Comparison of ENCODE assay signal across 9 mouse cellular contexts in genomic region chr9:22132220-22132619, GRCm38 (mm10). TPM values are rescaled to one million over a fixed set of nuclear protein-coding genes. Genes with fewer than 3 reads are reported as not detected.
DNase-seq lines count a peak whose midpoint lies in the region; ATAC-seq and TF ChIP-seq lines count a peak whose summit lies in the region.
"Had no signal": no experiment of that assay in that cellular context is flagged by ENCODE, and none has a peak within 500 bp of the region (broad histone marks: within the 10 kb centered on the region; RNA-seq: fewer than 3 reads in every experiment).

No protein-coding gene starts in this region.

- no peak for DNase-seq in forebrain, embryonic 11.5 days (ENCODE audit: low spot score)
- DNase-seq in forebrain, postnatal 0 days: no peak
- no peak for DNase-seq in midbrain, embryonic 10.5 days (ENCODE audit: low spot score)
- no peak for DNase-seq in midbrain, embryonic 14.5 days
- no peak for DNase-seq in layer of hippocampus, postnatal 14 days (ENCODE audit: low spot score in 2 of 2)
- DNase-seq in adrenal gland, postnatal 14 days: no peak

- H3K4me1 ChIP-seq in forebrain, embryonic 11.5 days (replicated peaks; ENCODE audit: control insufficient read depth, insufficient read depth, low read length): peaks cover 4% of the 10 kb centered on the region; the same call in 1 of the 2 replicates
- H3K4me1 ChIP-seq in forebrain, postnatal 0 days (ENCODE audit: insufficient read depth): no peaks in the 10 kb centered on the region
- peaks cover 24% of the 10 kb centered on the region for H3K4me1 ChIP-seq in midbrain, embryonic 10.5 days
- H3K4me1 ChIP-seq in midbrain, embryonic 14.5 days (ENCODE audit: control insufficient read depth, insufficient read depth, low read length): no peaks in the 10 kb centered on the region
- no peaks in the 10 kb centered on the region; the same call in 1 of the 2 replicates for H3K4me1 ChIP-seq in intestine, postnatal 0 days (replicated peaks; ENCODE audit: control insufficient read depth, insufficient read depth, low read length)
- peaks cover 11% of the 10 kb centered on the region for H3K4me1 ChIP-seq in neural tube, embryonic 15.5 days

- H3K27me3 ChIP-seq in forebrain, embryonic 11.5 days (ENCODE audit: control insufficient read depth, insufficient read depth, low read length): peaks cover 14% of the 10 kb centered on the region
- peaks cover 10% of the 10 kb centered on the region for H3K27me3 ChIP-seq in forebrain, postnatal 0 days (ENCODE audit: insufficient read depth, low read length)
- H3K27me3 ChIP-seq in midbrain, embryonic 10.5 days (ENCODE audit: low read depth, poor library complexity, severe bottlenecking): peaks cover 68% of the 10 kb centered on the region
- H3K27me3 ChIP-seq in midbrain, embryonic 14.5 days (ENCODE audit: control insufficient read depth, insufficient read depth, low read length): peaks cover 19% of the 10 kb centered on the region; the same call in 1 of the 2 replicates
- H3K27me3 ChIP-seq in intestine, postnatal 0 days (replicated peaks; ENCODE audit: control insufficient read depth, insufficient read depth, low read length): no peaks in the 10 kb centered on the region
- peaks cover 27% of the 10 kb centered on the region for H3K27me3 ChIP-seq in neural tube, embryonic 15.5 days (replicated peaks)

- no peaks in the 10 kb centered on the region for H3K9me3 ChIP-seq in forebrain, embryonic 11.5 days (ENCODE audit: control insufficient read depth, low read length)
- no peaks in the 10 kb centered on the region for H3K9me3 ChIP-seq in forebrain, postnatal 0 days (ENCODE audit: low read length)
- H3K9me3 ChIP-seq in midbrain, embryonic 10.5 days (replicated peaks): no peaks in the 10 kb centered on the region
- H3K9me3 ChIP-seq in midbrain, embryonic 14.5 days (ENCODE audit: control insufficient read depth, low read length): no peaks in the 10 kb centered on the region
- H3K9me3 ChIP-seq in intestine, postnatal 0 days (ENCODE audit: control insufficient read depth): no peaks in the 10 kb centered on the region
- no peaks in the 10 kb centered on the region for H3K9me3 ChIP-seq in neural tube, embryonic 15.5 days (replicated peaks)

- H3K4me3 ChIP-seq in forebrain, embryonic 11.5 days (ENCODE audit: low read depth, low read length): peak overlapping the region; percentile 16; the same call in 1 of the 2 replicates
- H3K4me3 ChIP-seq in forebrain, postnatal 0 days (ENCODE audit: low read depth, low read length): no peak overlapping the region
- peak overlapping the region; percentile 47 for H3K4me3 ChIP-seq in midbrain, embryonic 10.5 days
- no peak overlapping the region for H3K4me3 ChIP-seq in midbrain, embryonic 14.5 days (replicated peaks; ENCODE audit: low read depth, low read length)
- H3K4me3 ChIP-seq in intestine, postnatal 0 days (ENCODE audit: low read depth, low read length): peak overlapping the region; percentile 40
- H3K4me3 ChIP-seq in neural tube, embryonic 15.5 days (replicated peaks): no peak overlapping the region

- H3K27ac ChIP-seq in forebrain, embryonic 11.5 days (ENCODE audit: low read depth, low read length): no peak overlapping the region
- H3K27ac ChIP-seq in forebrain, postnatal 0 days (ENCODE audit: low read depth, low read length): no peak overlapping the region
- no peak overlapping the region for H3K27ac ChIP-seq in midbrain, embryonic 10.5 days (replicated peaks)
- no peak overlapping the region for H3K27ac ChIP-seq in midbrain, embryonic 14.5 days (replicated peaks; ENCODE audit: low read depth, low read length)
- H3K27ac ChIP-seq in intestine, postnatal 0 days (ENCODE audit: low read depth, low read length): peak overlapping the region; percentile 50
- no peak overlapping the region for H3K27ac ChIP-seq in neural tube, embryonic 15.5 days (replicated peaks)
- H3K27ac ChIP-seq: layer of hippocampus, adult 2 months had no signal

- H3K4me2 ChIP-seq in forebrain, embryonic 11.5 days (ENCODE audit: low read depth, low read length, severe bottlenecking): peak overlapping the region; percentile 38
- no peak overlapping the region for H3K4me2 ChIP-seq in forebrain, postnatal 0 days (ENCODE audit: low read depth)
- no peak overlapping the region; the same call in 1 of the 2 replicates for H3K4me2 ChIP-seq in midbrain, embryonic 14.5 days (ENCODE audit: low read length)
- H3K4me2 ChIP-seq in intestine, postnatal 0 days (replicated peaks; ENCODE audit: low read depth): peak overlapping the region; percentile 71
- peak overlapping the region; percentile 46 for H3K4me2 ChIP-seq in neural tube, embryonic 15.5 days

- WGBS in forebrain, embryonic 11.5 days: 51% methylated on average over 11 of the region's 11 CpGs
- 60% methylated on average over 11 of the region's 11 CpGs for WGBS in forebrain, postnatal 0 days
- 47% methylated on average over 11 of the region's 11 CpGs for WGBS in midbrain, embryonic 10.5 days
- WGBS in midbrain, embryonic 14.5 days: 56% methylated on average over 11 of the region's 11 CpGs
- 43% methylated on average over 11 of the region's 11 CpGs for WGBS in intestine, postnatal 0 days
- 51% methylated on average over 11 of the region's 11 CpGs for WGBS in neural tube, embryonic 15.5 days

- no peaks in the 10 kb centered on the region for H3K36me3 ChIP-seq in forebrain, embryonic 11.5 days (ENCODE audit: control insufficient read depth, insufficient read depth, low read length)
- H3K36me3 ChIP-seq in forebrain, postnatal 0 days (ENCODE audit: insufficient read depth): no peaks in the 10 kb centered on the region
- no peaks in the 10 kb centered on the region for H3K36me3 ChIP-seq in midbrain, embryonic 10.5 days
- no peaks in the 10 kb centered on the region for H3K36me3 ChIP-seq in midbrain, embryonic 14.5 days (ENCODE audit: control insufficient read depth, insufficient read depth, low read length)
- peaks cover 4% of the 10 kb centered on the region; the same call in 1 of the 2 replicates for H3K36me3 ChIP-seq in intestine, postnatal 0 days (ENCODE audit: control insufficient read depth, insufficient read depth)
- H3K36me3 ChIP-seq in neural tube, embryonic 15.5 days: no peaks in the 10 kb centered on the region

- H3K9ac ChIP-seq in forebrain, embryonic 11.5 days (ENCODE audit: low read length): no peak overlapping the region
- no peak overlapping the region for H3K9ac ChIP-seq in forebrain, postnatal 0 days
- H3K9ac ChIP-seq in midbrain, embryonic 14.5 days (replicated peaks; ENCODE audit: low read length): no peak overlapping the region
- H3K9ac ChIP-seq in intestine, postnatal 0 days (ENCODE audit: low read depth, low read length): no peak overlapping the region
- H3K9ac ChIP-seq in neural tube, embryonic 15.5 days (replicated peaks): no peak overlapping the region

- ATAC-seq in forebrain, embryonic 11.5 days (replicated peaks; ENCODE audit: low FRiP score): no peak
- ATAC-seq in forebrain, postnatal 0 days: no peak
- no peak for ATAC-seq in midbrain, embryonic 14.5 days (ENCODE audit: low FRiP score, low TSS enrichment)
- ATAC-seq in intestine, postnatal 0 days: peak; percentile 9; the same call in 1 of the 2 replicates
- no peak for ATAC-seq in neural tube, embryonic 15.5 days (ENCODE audit: low FRiP score)

- TF ChIP-seq CTCF in forebrain, postnatal 0 days (IDR thresholded peaks at IDR 0.05; ENCODE audit: low read depth): no peak
- TF ChIP-seq CTCF in intestine, postnatal 0 days (IDR thresholded peaks at IDR 0.05; ENCODE audit: low read depth): no peak

RNA-seq across cellular contexts. Expression of gene Acp5, which starts 3.3 kb away (rescaled TPM):
- 17.8 and 20.7 TPM in 2 replicates for polyA plus RNA-seq in forebrain, embryonic 11.5 days (2014; fragmentation: Nextera tagmentation; extraction: Ambion mirVana)
- total RNA-seq in forebrain, postnatal 0 days (2014; rRNA removed): 3.9 TPM in 1 of 2 replicates, not detected in the other
- 0.41 and 0.88 TPM in 2 replicates for polyA plus RNA-seq in forebrain, postnatal 0 days (2015; fragmentation: Nextera tagmentation; extraction: Ambion mirVana)
- polyA plus RNA-seq in midbrain, embryonic 10.5 days (2016; fragmentation: Nextera tagmentation; extraction: Ambion mirVana): 20.2 and 20.9 TPM in 2 replicates
- polyA plus RNA-seq in midbrain, embryonic 14.5 days (2014; fragmentation: Nextera tagmentation; extraction: Ambion mirVana): 0.79 TPM in 1 of 2 replicates, not detected in the other
- 175 and 178 TPM in 2 replicates for polyA plus RNA-seq in intestine, postnatal 0 days (2015; fragmentation: Nextera tagmentation; extraction: Ambion mirVana)
- polyA plus RNA-seq in neural tube, embryonic 15.5 days (2015; fragmentation: Nextera tagmentation; extraction: Ambion mirVana): 1.0 and 7.1 TPM in 2 replicates
- under 1 TPM; 0.44 to 0.86 TPM for total RNA-seq in layer of hippocampus, postnatal 14 days (2021)
- 30.3 and 39.2 TPM in 2 replicates for total RNA-seq in adrenal gland, postnatal 14 days (2021)

RNA-seq across cellular contexts. Expression of gene Elof1, which starts 15.2 kb away (rescaled TPM):
- polyA plus RNA-seq in forebrain, embryonic 11.5 days (2014; fragmentation: Nextera tagmentation; extraction: Ambion mirVana): 205 and 233 TPM in 2 replicates
- 122 and 137 TPM in 2 replicates for total RNA-seq in forebrain, postnatal 0 days (2014; rRNA removed)
- polyA plus RNA-seq in forebrain, postnatal 0 days (2015; fragmentation: Nextera tagmentation; extraction: Ambion mirVana): 165 and 170 TPM in 2 replicates
- 251 and 265 TPM in 2 replicates for polyA plus RNA-seq in midbrain, embryonic 10.5 days (2016; fragmentation: Nextera tagmentation; extraction: Ambion mirVana)
- 182 and 196 TPM in 2 replicates for polyA plus RNA-seq in midbrain, embryonic 14.5 days (2014; fragmentation: Nextera tagmentation; extraction: Ambion mirVana)
- polyA plus RNA-seq in intestine, postnatal 0 days (2015; fragmentation: Nextera tagmentation; extraction: Ambion mirVana): 93.7 and 99.4 TPM in 2 replicates
- polyA plus RNA-seq in neural tube, embryonic 15.5 days (2015; fragmentation: Nextera tagmentation; extraction: Ambion mirVana): 183 and 193 TPM in 2 replicates
- 10 to 100 TPM; 57.0 to 58.0 TPM for total RNA-seq in layer of hippocampus, postnatal 14 days (2021)
- total RNA-seq in adrenal gland, postnatal 14 days (2021): 66.9 and 74.2 TPM in 2 replicates

RNA-seq across cellular contexts. Expression of gene Pigyl, which starts 24.4 kb away (rescaled TPM):
- polyA plus RNA-seq in forebrain, embryonic 11.5 days (2014; fragmentation: Nextera tagmentation; extraction: Ambion mirVana): 59.9 and 62.5 TPM in 2 replicates
- 27.8 and 35.2 TPM in 2 replicates for total RNA-seq in forebrain, postnatal 0 days (2014; rRNA removed)
- 112 and 143 TPM in 2 replicates for polyA plus RNA-seq in forebrain, postnatal 0 days (2015; fragmentation: Nextera tagmentation; extraction: Ambion mirVana)
- polyA plus RNA-seq in midbrain, embryonic 10.5 days (2016; fragmentation: Nextera tagmentation; extraction: Ambion mirVana): 57.8 and 60.3 TPM in 2 replicates
- polyA plus RNA-seq in midbrain, embryonic 14.5 days (2014; fragmentation: Nextera tagmentation; extraction: Ambion mirVana): 94.1 and 96.4 TPM in 2 replicates
- polyA plus RNA-seq in intestine, postnatal 0 days (2015; fragmentation: Nextera tagmentation; extraction: Ambion mirVana): 121 and 123 TPM in 2 replicates
- polyA plus RNA-seq in neural tube, embryonic 15.5 days (2015; fragmentation: Nextera tagmentation; extraction: Ambion mirVana): 92.5 and 97.0 TPM in 2 replicates
- total RNA-seq in layer of hippocampus, postnatal 14 days (2021): 10 to 100 TPM; 49.1 to 51.0 TPM
- total RNA-seq in adrenal gland, postnatal 14 days (2021): 47.7 and 51.8 TPM in 2 replicates

RNA-seq across cellular contexts. Expression of gene Cnn1, which starts 33.2 kb away (rescaled TPM):
- 1.00 and 1.2 TPM in 2 replicates for polyA plus RNA-seq in forebrain, embryonic 11.5 days (2014; fragmentation: Nextera tagmentation; extraction: Ambion mirVana)
- total RNA-seq in forebrain, postnatal 0 days (2014; rRNA removed): 0.24 TPM in 1 of 2 replicates, not detected in the other
- 0.24 and 0.86 TPM in 2 replicates for polyA plus RNA-seq in forebrain, postnatal 0 days (2015; fragmentation: Nextera tagmentation; extraction: Ambion mirVana)
- polyA plus RNA-seq in midbrain, embryonic 10.5 days (2016; fragmentation: Nextera tagmentation; extraction: Ambion mirVana): 1.0 and 3.0 TPM in 2 replicates
- polyA plus RNA-seq in midbrain, embryonic 14.5 days (2014; fragmentation: Nextera tagmentation; extraction: Ambion mirVana): 0.58 and 0.61 TPM in 2 replicates
- polyA plus RNA-seq in intestine, postnatal 0 days (2015; fragmentation: Nextera tagmentation; extraction: Ambion mirVana): 419 and 432 TPM in 2 replicates
- 0.84 and 34.2 TPM in 2 replicates for polyA plus RNA-seq in neural tube, embryonic 15.5 days (2015; fragmentation: Nextera tagmentation; extraction: Ambion mirVana)
- total RNA-seq in layer of hippocampus, postnatal 14 days (2021): 1 to 10 TPM in 1 of 2 experiments, under 1 TPM in 1; 0.45 to 1.4 TPM
- 0.56 and 7.1 TPM in 2 replicates for total RNA-seq in adrenal gland, postnatal 14 days (2021)

RNA-seq across cellular contexts. Expression of gene Ecsit, which starts 47.0 kb away (rescaled TPM):
- polyA plus RNA-seq in forebrain, embryonic 11.5 days (2014; fragmentation: Nextera tagmentation; extraction: Ambion mirVana): 34.6 and 39.6 TPM in 2 replicates
- total RNA-seq in forebrain, postnatal 0 days (2014; rRNA removed): 55.2 and 59.2 TPM in 2 replicates
- polyA plus RNA-seq in forebrain, postnatal 0 days (2015; fragmentation: Nextera tagmentation; extraction: Ambion mirVana): 64.1 and 64.7 TPM in 2 replicates
- polyA plus RNA-seq in midbrain, embryonic 10.5 days (2016; fragmentation: Nextera tagmentation; extraction: Ambion mirVana): 41.1 and 44.1 TPM in 2 replicates
- 45.6 and 48.5 TPM in 2 replicates for polyA plus RNA-seq in midbrain, embryonic 14.5 days (2014; fragmentation: Nextera tagmentation; extraction: Ambion mirVana)
- 23.8 and 25.3 TPM in 2 replicates for polyA plus RNA-seq in intestine, postnatal 0 days (2015; fragmentation: Nextera tagmentation; extraction: Ambion mirVana)
- polyA plus RNA-seq in neural tube, embryonic 15.5 days (2015; fragmentation: Nextera tagmentation; extraction: Ambion mirVana): 63.9 and 65.5 TPM in 2 replicates
- total RNA-seq in layer of hippocampus, postnatal 14 days (2021): 10 to 100 TPM; 42.4 to 45.7 TPM
- 74.9 and 80.6 TPM in 2 replicates for total RNA-seq in adrenal gland, postnatal 14 days (2021)

Comparison
In these comparisons a context has a peak if more than half of its experiments do, and no peak if none do; other contexts are left out.
1. H3K4me2 ChIP-seq: peak in forebrain, embryonic 11.5 days (single experiment), intestine, postnatal 0 days (single experiment) and neural tube, embryonic 15.5 days (single experiment); none in forebrain, postnatal 0 days (single experiment) and midbrain, embryonic 14.5 days (single experiment).
2. H3K4me3 ChIP-seq: peak in forebrain, embryonic 11.5 days (single experiment), midbrain, embryonic 10.5 days (single experiment) and intestine, postnatal 0 days (single experiment); none in forebrain, postnatal 0 days (single experiment), midbrain, embryonic 14.5 days (single experiment) and neural tube, embryonic 15.5 days (single experiment).